Mouse (Mus musculus) neural tube, embryonic 14.5 days (tissue): Measurements from ENCODE around the gene Dph1. TPM values are rescaled to one million over a fixed set of nuclear protein-coding genes. Genes with fewer than 3 reads are reported as not detected.
A peak's percentile ranks its signal among the peaks of the same experiment; 100 is the strongest.

Experiments
- ATAC-seq: fragments of 200-750 bp; cut with Nextera tagmentation; 2 replicates; pipeline ENCODE4 v1.8.0; 2017; ENCODE audit warnings: low read depth, mild to moderate bottlenecking, moderate TSS enrichment, moderate library complexity
- H3K27ac ChIP-seq: fragments of 300-500 bp; sonication (generic); 2 replicates; pipeline ENCODE4 v1.5.1; 2014; ENCODE audit warnings: low read depth, mild to moderate bottlenecking, control low read depth, low read length, moderate library complexity, mixed read lengths
- H3K27me3 ChIP-seq: fragments of 300-500 bp; sonication (generic); 2 replicates; pipeline ENCODE4 v1.6.1; 2014; ENCODE audit warnings: low read length; ENCODE audit not compliant: control insufficient read depth, insufficient read depth
- H3K36me3 ChIP-seq: fragments of 300-500 bp; sonication (generic); 2 replicates; pipeline ENCODE4 v1.6.1; 2014; ENCODE audit warnings: low read length, mixed read lengths; ENCODE audit not compliant: control insufficient read depth, insufficient read depth
- H3K4me1 ChIP-seq: fragments of 300-500 bp; sonication (generic); 2 replicates; pipeline ENCODE4 v1.6.1; 2014; ENCODE audit warnings: low read length; ENCODE audit not compliant: control insufficient read depth, insufficient read depth
- H3K4me2 ChIP-seq: fragments of 300-500 bp; sonication (generic); 2 replicates; pipeline ENCODE4 v1.6.1; 2014; ENCODE audit warnings: mild to moderate bottlenecking, low read depth, low read length, control low read depth
- H3K4me3 ChIP-seq: fragments of 300-500 bp; sonication (generic); 2 replicates; pipeline ENCODE4 v1.5.1; 2014; ENCODE audit warnings: low read depth, low read length, control low read depth, mixed read lengths
- H3K9ac ChIP-seq: fragments of 300-500 bp; sonication (generic); replicated peaks from 2 replicates; pipeline ENCODE4 v1.6.1; 2014; ENCODE audit warnings: low read depth, mild to moderate bottlenecking, control low read depth, low read length, mixed read lengths
- H3K9me3 ChIP-seq: fragments of 300-500 bp; sonication (generic); 2 replicates; pipeline ENCODE4 v1.6.1; 2016; ENCODE audit warnings: low read length; ENCODE audit not compliant: control insufficient read depth
- WGBS: fragments of 180-500 bp; shearing (Covaris S2); extraction: QIAGEN DNeasy Blood & Tissue Kit; methylation state at CpG from one replicate; pipeline ENCODE4 v1.1.7; 2014; 5-methylcytosine and 5-hydroxymethylcytosine counted together
- polyA plus RNA-seq: library from polyadenylated mRNA; unstranded; fragments of >200 nt; fragmentation: Nextera tagmentation; extraction: Ambion mirVana; gene quantifications from 2 replicates; pipeline ENCODE4 v1.2.1, GENCODE M21; 2014

Dph1 gene
- polyA plus RNA-seq = 11.4 and 15.6 TPM in 2 replicates

DNA sequence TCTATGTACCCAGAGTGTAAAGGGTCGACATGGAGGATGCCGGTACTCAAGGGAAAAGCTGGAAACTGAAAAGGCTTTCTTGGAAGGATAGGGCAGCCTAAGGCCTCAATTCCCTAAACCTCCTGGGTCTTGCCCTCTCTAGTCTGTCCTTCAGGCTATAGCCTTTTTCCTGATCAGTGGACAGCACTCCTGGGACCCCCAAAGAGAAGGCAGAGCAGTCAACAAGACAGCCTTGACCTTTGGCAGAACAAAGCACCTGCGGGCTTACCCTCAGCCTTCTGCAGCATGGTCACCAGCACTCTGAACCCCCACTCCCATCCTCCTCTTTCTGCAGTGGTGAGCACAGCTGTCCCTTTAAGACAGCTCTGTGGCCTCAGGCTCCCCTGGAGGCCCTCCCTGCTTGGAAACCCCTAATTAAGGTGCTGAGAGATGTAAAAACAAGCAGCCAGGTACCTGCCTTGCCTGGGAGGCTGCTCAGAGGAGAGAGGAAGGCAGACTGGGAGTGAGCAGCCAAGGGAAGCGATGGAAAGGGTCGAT, at the start of gene Dph1:
Dph1 (minus strand) TSS at position 337 of the 537 bp plus-strand sequence.
- Histone ChIP-seq H3K4me1 (peaks cover 23% of the 10 kb centered on the region), H3K27me3 (peaks cover 22% of the 10 kb centered on the region)

DNA sequence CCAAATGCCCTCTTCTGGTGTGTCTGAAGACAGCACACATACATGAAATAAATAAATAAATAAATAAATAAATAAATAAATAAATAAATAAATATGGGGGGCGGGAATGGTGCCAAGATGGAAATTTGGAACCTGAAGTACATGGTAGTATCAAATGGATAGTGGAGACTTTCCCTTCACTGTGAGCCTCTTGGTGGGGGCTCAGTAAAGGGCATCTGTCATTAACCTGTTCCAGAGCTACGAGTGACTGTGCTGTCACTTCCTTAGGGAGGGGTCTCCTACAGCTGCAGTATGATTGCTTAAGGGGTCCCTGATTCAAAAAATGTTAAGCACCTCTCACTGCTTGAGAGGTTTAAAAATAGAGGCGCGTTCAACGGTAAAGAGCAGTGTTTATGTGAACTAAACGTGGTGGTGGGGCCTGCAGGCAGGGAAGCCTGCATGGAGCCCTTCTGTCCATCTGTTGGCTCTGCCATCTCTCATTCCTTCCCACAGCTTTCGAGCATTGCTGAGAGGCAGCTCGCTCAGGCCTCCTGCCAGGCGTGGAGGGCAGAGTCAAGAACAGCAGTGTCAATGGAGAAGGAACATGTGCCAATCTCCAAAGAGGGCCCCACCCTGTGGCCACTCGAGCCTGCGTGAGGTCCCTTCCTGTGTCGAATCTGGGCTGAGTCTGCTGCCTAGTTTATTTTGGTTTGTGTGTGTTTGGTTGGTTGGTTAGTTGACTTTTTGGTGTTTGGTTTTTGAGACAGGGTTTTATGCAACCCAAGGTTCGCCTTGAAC, 49.3 kb upstream of the Dph1 start:
- H3K9me3 ChIP-seq = no peaks in the 10 kb centered on the region
- WGBS = 78% methylated on average over 13 of the region's 13 CpGs
- peaks cover under 1% of the 10 kb centered on the region; the same call in 1 of the 2 replicates for H3K4me1 ChIP-seq
- no peak overlapping the region for H3K4me2 ChIP-seq
- no peaks in the 10 kb centered on the region for H3K27me3 ChIP-seq
- no peak overlapping the region for H3K9ac ChIP-seq
- no peak overlapping the region for H3K4me3 ChIP-seq
- no peak for ATAC-seq
- H3K27ac ChIP-seq = no peak overlapping the region
- H3K36me3 ChIP-seq = no peaks in the 10 kb centered on the region

More for the DNA sequence above, at the start of gene Dph1:
- 53% methylated on average over 5 of the region's 5 CpGs for WGBS
- ATAC-seq = no peak
- Histone ChIP-seq H3K4me2 (peak within 1 kb of the TSS; percentile 92), H3K36me3 (no peaks in the 10 kb centered on the region), H3K27ac (0 out of 2 replicates have a peak within 1 kb of the TSS, but pooled peaks have one; percentile 5), H3K9me3 (no peaks in the 10 kb centered on the region), H3K9ac (peak within 1 kb of the TSS; percentile 64), H3K4me3 (peak within 1 kb of the TSS; percentile 79)

DNA sequence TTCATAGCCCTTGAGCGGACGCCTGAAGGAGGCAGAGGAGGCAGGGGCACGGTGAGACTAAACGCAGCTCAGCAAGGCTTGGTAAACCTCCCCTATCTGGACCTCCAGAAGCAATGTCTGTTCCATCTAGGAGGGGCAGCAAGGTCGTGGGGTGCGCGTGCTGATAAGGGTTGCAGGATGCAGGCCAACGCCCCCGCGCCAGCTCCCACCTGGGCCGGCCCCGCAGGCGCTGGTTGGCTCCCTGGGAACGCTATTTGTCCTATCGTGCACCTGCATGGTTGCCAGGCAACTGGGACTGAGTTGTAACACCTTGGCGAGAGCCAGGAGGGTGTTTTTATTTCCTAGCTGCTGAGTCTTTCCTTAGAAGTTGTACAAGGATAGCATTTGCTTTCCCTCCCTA, 43.7 kb upstream of the Dph1 start:
- 10% methylated on average over 16 of the region's 16 CpGs for WGBS
- no peak overlapping the region for H3K4me3 ChIP-seq
- 0 out of 2 replicates have a peak, but pooled peaks have one; percentile 61 for ATAC-seq
- no peaks in the 10 kb centered on the region for H3K36me3 ChIP-seq
- no peaks in the 10 kb centered on the region; the same call in 1 of the 2 replicates for H3K4me1 ChIP-seq
- H3K27ac ChIP-seq = no peak overlapping the region
- H3K9ac ChIP-seq = no peak overlapping the region
- no peaks in the 10 kb centered on the region for H3K9me3 ChIP-seq
- H3K27me3 ChIP-seq = no peaks in the 10 kb centered on the region
- peak overlapping the region; percentile 25; the same call in 1 of the 2 replicates for H3K4me2 ChIP-seq

DNA sequence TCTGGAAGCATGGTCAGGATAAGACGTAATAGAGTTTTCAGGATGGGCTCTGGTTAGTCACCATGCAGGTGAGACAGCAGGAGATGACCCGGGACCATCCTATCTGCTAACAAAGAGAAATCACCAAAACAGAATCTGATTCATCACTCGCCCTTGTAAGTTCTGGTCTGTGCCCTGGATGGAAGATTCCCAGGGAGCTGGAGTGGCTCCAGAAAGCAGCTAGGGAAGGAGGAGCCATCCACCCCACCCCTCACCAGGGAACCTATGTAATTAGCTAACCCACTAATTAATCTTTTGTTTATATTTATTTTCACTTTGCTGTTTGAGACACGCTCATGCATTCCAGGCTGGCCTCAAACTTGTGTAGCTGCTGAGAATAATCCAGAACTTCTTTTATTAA, 41.4 kb upstream of the Dph1 start:
- Histone ChIP-seq H3K4me1 (no peaks in the 10 kb centered on the region; the same call in 1 of the 2 replicates), H3K9me3 (no peaks in the 10 kb centered on the region), H3K27ac (no peak overlapping the region), H3K27me3 (no peaks in the 10 kb centered on the region), H3K4me3 (no peak overlapping the region), H3K36me3 (no peaks in the 10 kb centered on the region), H3K9ac (no peak overlapping the region), H3K4me2 (no peak overlapping the region)
- ATAC-seq = no peak
- WGBS = 74% methylated on average over 4 of the region's 4 CpGs

DNA sequence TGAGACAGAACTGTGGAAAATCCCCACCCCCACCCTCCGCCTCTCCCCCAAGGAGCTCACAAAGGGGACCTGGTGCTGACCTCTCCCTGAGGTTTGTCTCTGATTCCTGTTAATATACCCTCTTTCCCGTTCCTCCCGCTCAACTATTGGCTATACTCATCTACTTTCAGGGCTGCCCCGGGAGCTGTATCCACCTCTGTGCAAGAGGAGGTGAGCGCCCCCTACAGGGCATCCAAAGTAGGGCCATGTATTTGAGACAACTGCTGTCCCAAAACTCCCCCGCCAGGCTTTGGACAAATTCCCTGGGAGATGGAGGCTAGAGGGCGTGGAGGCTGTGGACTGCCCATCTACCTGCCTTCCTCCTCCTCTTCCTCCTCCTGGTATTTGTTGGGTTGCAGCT, 40.7 kb upstream of the Dph1 start:
- Histone ChIP-seq H3K9me3 (no peaks in the 10 kb centered on the region), H3K27me3 (no peaks in the 10 kb centered on the region), H3K9ac (no peak overlapping the region), H3K4me1 (no peaks in the 10 kb centered on the region; the same call in 1 of the 2 replicates), H3K4me2 (no peak overlapping the region), H3K4me3 (no peak overlapping the region), H3K27ac (no peak overlapping the region), H3K36me3 (no peaks in the 10 kb centered on the region)
- ATAC-seq = no peak
- WGBS = 6% methylated on average over 7 of the region's 7 CpGs

DNA sequence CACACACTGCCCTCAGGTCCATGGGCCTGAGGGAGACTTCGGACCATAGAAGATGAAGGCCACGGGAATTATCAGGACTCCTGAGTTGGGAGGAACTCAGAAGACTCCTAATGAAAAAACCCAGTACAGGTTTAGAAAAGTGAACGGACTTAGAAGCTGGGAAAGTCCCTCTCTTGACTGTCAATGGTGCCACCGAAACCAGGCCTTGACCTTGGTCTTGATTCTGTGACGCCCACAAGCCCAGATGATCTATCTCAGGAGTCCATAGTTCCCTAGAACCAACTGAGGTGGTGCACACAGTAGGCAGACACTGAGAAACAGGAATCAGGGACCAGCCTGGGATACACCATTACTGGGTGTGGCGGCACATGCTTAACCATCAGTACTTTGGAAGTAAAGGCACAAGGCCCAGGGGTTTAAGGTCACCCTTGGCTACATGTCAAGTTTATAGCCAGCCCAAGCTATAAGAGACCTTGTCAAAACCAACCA, 39.3 kb upstream of the Dph1 start:
- Histone ChIP-seq H3K4me1 (no peaks in the 10 kb centered on the region; the same call in 1 of the 2 replicates), H3K4me3 (no peak overlapping the region), H3K27ac (no peak overlapping the region), H3K27me3 (no peaks in the 10 kb centered on the region), H3K36me3 (no peaks in the 10 kb centered on the region), H3K9ac (no peak overlapping the region), H3K9me3 (no peaks in the 10 kb centered on the region), H3K4me2 (no peak overlapping the region)
- ATAC-seq = no peak
- 96% methylated on average over 6 of the region's 6 CpGs for whole genome bisulfite sequencing

DNA sequence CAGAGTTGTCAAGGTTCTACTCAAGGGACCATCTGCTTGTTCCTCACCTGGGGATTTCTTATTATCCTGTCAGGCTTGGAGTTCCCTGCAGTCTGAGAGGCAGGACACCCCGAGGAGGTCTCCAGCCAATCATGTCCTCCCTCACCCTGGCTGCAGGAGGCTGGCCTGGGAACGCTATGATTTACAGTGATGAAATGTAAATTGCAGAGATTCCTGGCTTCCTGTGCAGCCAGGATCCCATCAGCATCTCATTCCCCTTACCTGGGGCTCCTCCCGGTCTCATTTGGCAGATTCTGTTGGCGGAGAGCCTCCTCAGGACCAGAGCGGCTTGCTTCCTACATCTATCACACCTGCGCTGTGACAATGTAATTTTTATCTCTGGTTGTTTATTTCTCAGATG, 38.2 kb upstream of the Dph1 start:
- Histone ChIP-seq H3K9me3 (no peaks in the 10 kb centered on the region), H3K27me3 (no peaks in the 10 kb centered on the region), H3K4me1 (no peaks in the 10 kb centered on the region; the same call in 1 of the 2 replicates), H3K4me3 (no peak overlapping the region), H3K9ac (no peak overlapping the region), H3K4me2 (no peak overlapping the region), H3K27ac (no peak overlapping the region), H3K36me3 (no peaks in the 10 kb centered on the region)
- 65% methylated on average over 6 of the region's 6 CpGs for WGBS
- ATAC-seq = no peak

DNA sequence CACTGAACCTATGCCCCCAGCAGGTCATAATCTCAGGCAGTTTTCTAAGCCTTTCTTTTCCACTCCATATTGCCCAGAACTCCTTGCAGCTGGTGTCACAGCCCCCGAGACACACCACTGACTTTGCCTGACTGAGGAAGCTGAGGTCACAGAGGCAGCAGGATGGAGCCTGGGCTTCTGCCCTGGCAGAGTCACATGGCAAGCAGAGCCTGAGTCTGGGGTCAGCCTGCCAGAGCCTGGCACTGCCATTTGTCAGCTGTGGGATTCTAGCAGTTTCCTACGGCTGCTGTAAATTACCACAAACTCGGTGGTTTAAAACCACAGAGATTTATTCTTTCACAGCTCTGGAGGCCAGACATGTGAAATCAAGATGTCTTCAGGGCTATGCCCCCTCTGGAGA, 36.6 kb upstream of the Dph1 start:
- Histone ChIP-seq H3K27ac (no peak overlapping the region), H3K9ac (no peak overlapping the region), H3K9me3 (no peaks in the 10 kb centered on the region), H3K4me3 (no peak overlapping the region), H3K27me3 (no peaks in the 10 kb centered on the region), H3K36me3 (no peaks in the 10 kb centered on the region), H3K4me2 (no peak overlapping the region), H3K4me1 (no peaks in the 10 kb centered on the region)
- no peak for ATAC-seq
- whole genome bisulfite sequencing = 60% methylated on average over 3 of the region's 3 CpGs

DNA sequence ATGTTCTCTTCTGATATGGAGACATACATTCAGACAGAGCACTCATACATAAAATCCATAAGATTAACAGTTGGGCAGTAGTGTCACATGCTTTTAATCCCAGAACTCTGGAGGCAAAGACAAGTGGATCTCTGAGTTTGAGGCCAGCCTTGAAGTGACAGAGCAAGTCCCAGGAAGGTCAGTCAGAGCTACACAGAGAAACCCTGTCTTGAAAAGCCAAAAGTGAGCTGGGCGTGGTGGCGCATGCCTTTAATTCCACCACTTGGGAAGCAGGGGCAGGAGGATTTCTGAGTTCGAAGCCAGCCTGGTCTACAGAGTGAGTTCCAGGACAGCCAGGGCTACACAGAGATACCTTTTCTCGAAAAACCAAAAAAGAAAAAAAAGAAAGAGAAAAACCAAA, 33.8 kb upstream of the Dph1 start:
- no peaks in the 10 kb centered on the region for H3K27me3 ChIP-seq
- no peak overlapping the region for H3K4me2 ChIP-seq
- H3K9ac ChIP-seq = no peak overlapping the region
- WGBS = 88% methylated on average over 4 of the region's 4 CpGs
- H3K36me3 ChIP-seq = no peaks in the 10 kb centered on the region
- no peak overlapping the region for H3K4me3 ChIP-seq
- no peak overlapping the region for H3K27ac ChIP-seq
- H3K4me1 ChIP-seq = no peaks in the 10 kb centered on the region; the same call in 1 of the 2 replicates
- H3K9me3 ChIP-seq = no peaks in the 10 kb centered on the region
- no peak for ATAC-seq
